Mouse (Mus musculus): Measurements from ENCODE around the gene Fth1. TPM values are rescaled to one million over a fixed set of nuclear protein-coding genes. Genes with fewer than 3 reads are reported as not detected.

Fth1 gene
- polyA plus RNA-seq, 1 experiment from 2014 or later: 1,859 TPM

- Histone ChIP-seq H3K4me3 (ENCODE audit: control insufficient read depth in 1 of 2, insufficient read depth in 1 of 2, low read depth in 1 of 2, low read length in 2 of 2) (no peak overlapping the region), H3K4me2 (ENCODE audit: low read length) (no peak overlapping the region), H3K27ac (replicated peaks in 1 of 2; ENCODE audit: control insufficient read depth in 1 of 2, insufficient read depth in 1 of 2, low read depth in 2 of 2, low read length in 2 of 2) (no peak overlapping the region), H3K36me3 (ENCODE audit: control insufficient read depth, insufficient read depth, low read length) (peaks cover 31% of the 10 kb centered on the region), H3K27me3 (ENCODE audit: control insufficient read depth, insufficient read depth, low read length) (no peaks in the 10 kb centered on the region), H3K9me3 (ENCODE audit: control insufficient read depth, low read length) (no peaks in the 10 kb centered on the region), H3K4me1 (ENCODE audit: control insufficient read depth in 2 of 2, insufficient read depth in 2 of 2, low read length in 2 of 2) (peaks cover 2 to 13% of the 10 kb centered on the region in 2 experiments; a peak in 3 of 4 replicates), H3K9ac (ENCODE audit: low read length) (0 out of 2 replicates have a peak overlapping the region, but pooled peaks have one; percentile 11)
- WGBS: 31% methylated on average over 6 of the region's 6 CpGs
- ATAC-seq (ENCODE audit: insufficient number of reproducible peaks, insufficient read depth, low FRiP score, low read depth): no peak
These were observed 6.8 kb downstream of the Fth1 start for GRCm38 (mm10) chr19:9987192-9987591.

- ATAC-seq (ENCODE audit: insufficient number of reproducible peaks, insufficient read depth, low FRiP score, low read depth): no peak
- H3K4me1 ChIP-seq (ENCODE audit: control insufficient read depth in 2 of 2, insufficient read depth in 2 of 2, low read length in 2 of 2): peaks cover 2 to 13% of the 10 kb centered on the region in 2 experiments; a peak in 3 of 4 replicates
- H3K4me2 ChIP-seq (ENCODE audit: low read length): no peak overlapping the region
- no peaks in the 10 kb centered on the region for H3K27me3 ChIP-seq (ENCODE audit: control insufficient read depth, insufficient read depth, low read length)
- H3K4me3 ChIP-seq (ENCODE audit: control insufficient read depth in 1 of 2, insufficient read depth in 1 of 2, low read depth in 1 of 2, low read length in 2 of 2): no peak overlapping the region
- 0 out of 2 replicates have a peak overlapping the region, but pooled peaks have one; percentile 11 for H3K9ac ChIP-seq (ENCODE audit: low read length)
- H3K27ac ChIP-seq (replicated peaks in 1 of 2; ENCODE audit: control insufficient read depth in 1 of 2, insufficient read depth in 1 of 2, low read depth in 2 of 2, low read length in 2 of 2): no peak overlapping the region
- peaks cover 31% of the 10 kb centered on the region for H3K36me3 ChIP-seq (ENCODE audit: control insufficient read depth, insufficient read depth, low read length)
- H3K9me3 ChIP-seq (ENCODE audit: control insufficient read depth, low read length): no peaks in the 10 kb centered on the region
These were observed 7.2 kb downstream of the Fth1 start for GRCm38 (mm10) chr19:9987593-9987992.

GRCm38 (mm10) chr19:9989171-9989883 is 8.9 kb downstream of the Fth1 start:
- no peaks in the 10 kb centered on the region for H3K9me3 ChIP-seq (ENCODE audit: control insufficient read depth, low read length)
- H3K4me2 ChIP-seq (ENCODE audit: low read length): no peak overlapping the region
- no peaks in the 10 kb centered on the region for H3K27me3 ChIP-seq (ENCODE audit: control insufficient read depth, insufficient read depth, low read length)
- H3K4me3 ChIP-seq (ENCODE audit: control insufficient read depth in 1 of 2, insufficient read depth in 1 of 2, low read depth in 1 of 2, low read length in 2 of 2): no peak overlapping the region
- H3K4me1 ChIP-seq (ENCODE audit: control insufficient read depth in 2 of 2, insufficient read depth in 2 of 2, low read length in 2 of 2): peaks cover 5 to 13% of the 10 kb centered on the region in 2 experiments
- peaks cover 24% of the 10 kb centered on the region for H3K36me3 ChIP-seq (ENCODE audit: control insufficient read depth, insufficient read depth, low read length)
- ATAC-seq (ENCODE audit: insufficient number of reproducible peaks, insufficient read depth, low FRiP score, low read depth): no peak
- 58% methylated on average over 17 of the region's 17 CpGs for WGBS
- H3K27ac ChIP-seq (replicated peaks in 1 of 2; ENCODE audit: control insufficient read depth in 1 of 2, insufficient read depth in 1 of 2, low read depth in 2 of 2, low read length in 2 of 2): no peak overlapping the region
- no peak overlapping the region for H3K9ac ChIP-seq (ENCODE audit: low read length)

GRCm38 (mm10) chr19:9989884-9990256 is 9.5 kb downstream of the Fth1 start:
- Histone ChIP-seq H3K4me1 (ENCODE audit: control insufficient read depth in 2 of 2, insufficient read depth in 2 of 2, low read length in 2 of 2) (peaks cover 5 to 12% of the 10 kb centered on the region in 2 experiments), H3K4me3 (ENCODE audit: control insufficient read depth in 1 of 2, insufficient read depth in 1 of 2, low read depth in 1 of 2, low read length in 2 of 2) (no peak overlapping the region), H3K9me3 (ENCODE audit: control insufficient read depth, low read length) (no peaks in the 10 kb centered on the region), H3K4me2 (ENCODE audit: low read length) (no peak overlapping the region), H3K9ac (ENCODE audit: low read length) (no peak overlapping the region), H3K27me3 (ENCODE audit: control insufficient read depth, insufficient read depth, low read length) (no peaks in the 10 kb centered on the region), H3K36me3 (ENCODE audit: control insufficient read depth, insufficient read depth, low read length) (peaks cover 18% of the 10 kb centered on the region), H3K27ac (replicated peaks in 1 of 2; ENCODE audit: control insufficient read depth in 1 of 2, insufficient read depth in 1 of 2, low read depth in 2 of 2, low read length in 2 of 2) (no peak overlapping the region)
- no peak for ATAC-seq (ENCODE audit: insufficient number of reproducible peaks, insufficient read depth, low FRiP score, low read depth)

GRCm38 (mm10) chr19:9991304-9991703 is 10.9 kb downstream of the Fth1 start:
- no peak overlapping the region for H3K27ac ChIP-seq (replicated peaks in 1 of 2; ENCODE audit: control insufficient read depth in 1 of 2, insufficient read depth in 1 of 2, low read depth in 2 of 2, low read length in 2 of 2)
- ATAC-seq (ENCODE audit: insufficient number of reproducible peaks, insufficient read depth, low FRiP score, low read depth): no peak
- peaks cover 4% of the 10 kb centered on the region; the same call in 1 of the 2 replicates for H3K36me3 ChIP-seq (ENCODE audit: control insufficient read depth, insufficient read depth, low read length)
- no peaks in the 10 kb centered on the region for H3K27me3 ChIP-seq (ENCODE audit: control insufficient read depth, insufficient read depth, low read length)
- no peak overlapping the region for H3K4me2 ChIP-seq (ENCODE audit: low read length)
- H3K4me3 ChIP-seq (ENCODE audit: control insufficient read depth in 1 of 2, insufficient read depth in 1 of 2, low read depth in 1 of 2, low read length in 2 of 2): no peak overlapping the region
- H3K9me3 ChIP-seq (ENCODE audit: control insufficient read depth, low read length): no peaks in the 10 kb centered on the region
- H3K4me1 ChIP-seq (ENCODE audit: control insufficient read depth in 2 of 2, insufficient read depth in 2 of 2, low read length in 2 of 2): peaks cover 5 to 12% of the 10 kb centered on the region in 2 experiments
- WGBS: 25% methylated on average over 5 of the region's 5 CpGs
- no peak overlapping the region for H3K9ac ChIP-seq (ENCODE audit: low read length)

GRCm38 (mm10) chr19:9992011-9992958 is 11.9 kb downstream of the Fth1 start:
- Histone ChIP-seq H3K4me2 (ENCODE audit: low read length) (peak overlapping the region; percentile 60), H3K27ac (replicated peaks in 1 of 2; ENCODE audit: control insufficient read depth in 1 of 2, insufficient read depth in 1 of 2, low read depth in 2 of 2, low read length in 2 of 2) (no peak overlapping the region), H3K4me3 (ENCODE audit: control insufficient read depth in 1 of 2, insufficient read depth in 1 of 2, low read depth in 1 of 2, low read length in 2 of 2) (peak overlapping the region; percentile 12 to 19), H3K36me3 (ENCODE audit: control insufficient read depth, insufficient read depth, low read length) (no peaks in the 10 kb centered on the region), H3K4me1 (ENCODE audit: control insufficient read depth in 2 of 2, insufficient read depth in 2 of 2, low read length in 2 of 2) (peaks cover 5 to 12% of the 10 kb centered on the region in 2 experiments), H3K9me3 (ENCODE audit: control insufficient read depth, low read length) (no peaks in the 10 kb centered on the region), H3K9ac (ENCODE audit: low read length) (no peak overlapping the region; the same call in 1 of the 2 replicates), H3K27me3 (ENCODE audit: control insufficient read depth, insufficient read depth, low read length) (no peaks in the 10 kb centered on the region)
- 51% methylated on average over 26 of the region's 26 CpGs for WGBS
- ATAC-seq (ENCODE audit: insufficient number of reproducible peaks, insufficient read depth, low FRiP score, low read depth): peak; percentile 18; the same call in 1 of the 2 replicates

GRCm38 (mm10) chr19:9993036-9993656 is 12.7 kb downstream of the Fth1 start:
- Histone ChIP-seq H3K27me3 (ENCODE audit: control insufficient read depth, insufficient read depth, low read length) (no peaks in the 10 kb centered on the region), H3K4me2 (ENCODE audit: low read length) (peak overlapping the region; percentile 60), H3K4me1 (ENCODE audit: control insufficient read depth in 2 of 2, insufficient read depth in 2 of 2, low read length in 2 of 2) (peaks cover 5 to 10% of the 10 kb centered on the region in 2 experiments; a peak in 3 of 4 replicates), H3K4me3 (ENCODE audit: control insufficient read depth in 1 of 2, insufficient read depth in 1 of 2, low read depth in 1 of 2, low read length in 2 of 2) (peak overlapping the region; percentile 12 to 19), H3K36me3 (ENCODE audit: control insufficient read depth, insufficient read depth, low read length) (no peaks in the 10 kb centered on the region), H3K9me3 (ENCODE audit: control insufficient read depth, low read length) (no peaks in the 10 kb centered on the region), H3K9ac (ENCODE audit: low read length) (peak overlapping the region; percentile 52), H3K27ac (replicated peaks in 1 of 2; ENCODE audit: control insufficient read depth in 1 of 2, insufficient read depth in 1 of 2, low read depth in 2 of 2, low read length in 2 of 2) (no peak overlapping the region)
- WGBS: 5% methylated on average over 17 of the region's 17 CpGs
- peak; percentile 77 for ATAC-seq (ENCODE audit: insufficient number of reproducible peaks, insufficient read depth, low FRiP score, low read depth)

Measured in heart, embryonic 14.5 days (tissue).